Mouse (Mus musculus): ENCODE measurements around the gene Map3k11. TPM values are rescaled to one million over a fixed set of nuclear protein-coding genes. Genes with fewer than 3 reads are reported as not detected.

Map3k11 gene
- polyA plus RNA-seq, 1 experiment from 2014 or later = 10.4 TPM

- H3K9ac ChIP-seq (replicated peaks) = peak overlapping the region; percentile 67
- DNase-seq (peak; percentile 93), ATAC-seq (peak; percentile 80)
- under 1% methylated on average over 47 of the region's 47 CpGs for WGBS (ENCODE audit: insufficient replicate concordance)
- no peaks in the 10 kb centered on the region; the same call in 1 of the 2 replicates for H3K36me3 ChIP-seq (replicated peaks; ENCODE audit: insufficient read depth, low read length)
- H3K4me1 ChIP-seq (ENCODE audit: insufficient read depth) = peaks cover 40% of the 10 kb centered on the region
- no peak for TF ChIP-seq CTCF (IDR thresholded peaks at IDR 0.05; ENCODE audit: low read depth)
- peak; percentile 36; the same call in 1 of the 2 replicates for TF ChIP-seq EP300 (IDR thresholded peaks at IDR 0.05; ENCODE audit: low read depth)
- H3K27me3 ChIP-seq (ENCODE audit: insufficient read depth, low read length) = peaks cover 1% of the 10 kb centered on the region; the same call in 1 of the 2 replicates
- H3K27ac ChIP-seq (ENCODE audit: low read depth) = 0 out of 2 replicates have a peak overlapping the region, but pooled peaks have one; percentile 5
- peak overlapping the region; percentile 62 for H3K4me3 ChIP-seq (ENCODE audit: low read depth, low read length)
- no peaks in the 10 kb centered on the region for H3K9me3 ChIP-seq (ENCODE audit: low read length)
- peak overlapping the region; percentile 95 for H3K4me2 ChIP-seq (ENCODE audit: low read depth, low read length)
Observed at GRCm38 (mm10) chr19:5731264-5731978, 42.9 kb downstream of the Map3k11 start.

DNA sequence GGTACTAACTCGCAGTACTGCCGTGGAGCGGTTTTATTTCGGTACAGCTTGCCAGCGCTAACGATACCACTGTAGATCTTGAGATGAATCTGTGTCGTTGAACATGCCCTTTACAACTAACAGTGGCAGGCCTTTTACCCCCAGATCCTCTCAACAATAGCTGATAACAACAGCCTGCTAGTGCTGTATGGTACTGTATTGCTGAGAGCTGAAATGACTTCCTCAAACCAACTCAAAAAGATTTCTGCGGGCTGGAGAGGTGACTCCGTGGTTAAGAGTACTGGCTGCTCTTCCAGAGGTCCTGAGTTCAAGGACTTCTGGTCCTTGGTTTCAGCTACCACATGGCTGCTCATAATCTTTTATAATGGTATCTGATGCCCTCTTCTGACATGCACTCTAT lies 45.8 kb downstream of the Map3k11 start:
- Histone ChIP-seq H3K4me1 (ENCODE audit: insufficient read depth) (peaks cover 20% of the 10 kb centered on the region), H3K4me2 (ENCODE audit: low read depth, low read length) (no peak overlapping the region), H3K27ac (ENCODE audit: low read depth) (no peak overlapping the region), H3K9ac (replicated peaks) (no peak overlapping the region), H3K4me3 (ENCODE audit: low read depth, low read length) (no peak overlapping the region), H3K36me3 (replicated peaks; ENCODE audit: insufficient read depth, low read length) (no peaks in the 10 kb centered on the region; the same call in 1 of the 2 replicates), H3K9me3 (ENCODE audit: low read length) (no peaks in the 10 kb centered on the region), H3K27me3 (ENCODE audit: insufficient read depth, low read length) (peaks cover 8% of the 10 kb centered on the region)
- TF ChIP-seq CTCF (IDR thresholded peaks at IDR 0.05; ENCODE audit: low read depth) (no peak), EP300 (IDR thresholded peaks at IDR 0.05; ENCODE audit: low read depth) (no peak)
- ATAC-seq (no peak), DNase-seq (no peak)
- 65% methylated on average over 9 of the region's 9 CpGs for WGBS (ENCODE audit: insufficient replicate concordance)

- Histone ChIP-seq H3K4me1 (ENCODE audit: insufficient read depth) (peaks cover 2% of the 10 kb centered on the region; the same call in 1 of the 2 replicates), H3K4me2 (ENCODE audit: low read depth, low read length) (no peak overlapping the region), H3K36me3 (replicated peaks; ENCODE audit: insufficient read depth, low read length) (no peaks in the 10 kb centered on the region), H3K27me3 (ENCODE audit: insufficient read depth, low read length) (peaks cover 56% of the 10 kb centered on the region), H3K27ac (ENCODE audit: low read depth) (no peak overlapping the region), H3K4me3 (ENCODE audit: low read depth, low read length) (no peak overlapping the region), H3K9ac (replicated peaks) (no peak overlapping the region), H3K9me3 (ENCODE audit: low read length) (no peaks in the 10 kb centered on the region)
- no peak for DNase-seq
- no peak for ATAC-seq
- TF ChIP-seq EP300 (IDR thresholded peaks at IDR 0.05; ENCODE audit: low read depth) (no peak), CTCF (IDR thresholded peaks at IDR 0.05; ENCODE audit: low read depth) (no peak)
- 49% methylated on average over 2 of the region's 2 CpGs for WGBS (ENCODE audit: insufficient replicate concordance)
Observed at GRCm38 (mm10) chr19:5739446-5739845, 50.9 kb downstream of the Map3k11 start.

- H3K9me3 ChIP-seq (ENCODE audit: low read length) = no peaks in the 10 kb centered on the region
- peaks cover 6% of the 10 kb centered on the region for H3K4me1 ChIP-seq (ENCODE audit: insufficient read depth)
- TF ChIP-seq CTCF (IDR thresholded peaks at IDR 0.05; ENCODE audit: low read depth) = no peak
- TF ChIP-seq EP300 (IDR thresholded peaks at IDR 0.05; ENCODE audit: low read depth) = no peak
- DNase-seq (no peak), ATAC-seq (no peak)
- H3K36me3 ChIP-seq (replicated peaks; ENCODE audit: insufficient read depth, low read length) = no peaks in the 10 kb centered on the region
- peaks cover 67% of the 10 kb centered on the region for H3K27me3 ChIP-seq (ENCODE audit: insufficient read depth, low read length)
- peak within 1 kb of the TSS; percentile 50 for H3K4me3 ChIP-seq (ENCODE audit: low read depth, low read length)
- H3K4me2 ChIP-seq (ENCODE audit: low read depth, low read length) = peak within 1 kb of the TSS; percentile 69
- WGBS (ENCODE audit: insufficient replicate concordance) = 59% methylated on average over 13 of the region's 14 CpGs
- H3K27ac ChIP-seq (ENCODE audit: low read depth) = no peak within 1 kb of the TSS
- H3K9ac ChIP-seq (replicated peaks) = peak within 1 kb of the TSS; percentile 43
Observed at GRCm38 (mm10) chr19:5740320-5741317, 52.1 kb downstream of the Map3k11 start, which contains the start of gene Ltbp3. TSS of gene Ltbp3 (plus strand) at chr19:5740904.

DNA sequence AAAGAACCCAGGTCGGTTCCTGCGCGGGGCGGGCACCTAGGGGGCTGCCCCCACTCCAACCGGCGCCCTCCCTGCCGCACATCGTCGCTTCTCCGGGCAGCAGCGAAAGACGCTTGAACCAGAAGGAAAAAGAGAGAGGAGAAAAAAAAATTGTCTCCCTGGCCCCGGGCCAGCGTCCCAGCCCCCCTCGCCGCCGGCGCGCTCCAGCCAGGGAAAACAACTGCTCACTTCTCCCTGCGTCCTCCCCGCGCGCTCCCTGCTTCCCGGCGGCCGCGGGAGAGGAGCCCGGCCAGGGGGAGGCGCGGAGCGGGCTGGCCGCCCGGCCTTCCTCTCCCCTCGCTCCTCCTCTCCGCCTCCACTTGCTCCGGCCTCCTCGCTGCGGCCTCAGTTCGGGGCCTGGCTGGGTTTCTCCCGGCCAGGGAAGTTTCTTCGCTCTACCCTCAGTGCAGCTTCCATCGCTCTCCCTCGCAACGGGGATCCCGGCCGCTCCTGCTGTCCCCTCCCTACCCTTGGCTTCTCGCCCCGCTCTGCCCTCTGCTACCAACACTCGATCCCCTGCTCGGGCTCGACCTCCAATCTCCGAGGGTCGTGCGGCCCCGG lies 53.2 kb downstream of the Map3k11 start:
- ATAC-seq (peak; percentile 38), DNase-seq (no peak)
- no peak overlapping the region for H3K27ac ChIP-seq (ENCODE audit: low read depth)
- H3K4me2 ChIP-seq (ENCODE audit: low read depth, low read length) = peak overlapping the region; percentile 69
- no peak for TF ChIP-seq CTCF (IDR thresholded peaks at IDR 0.05; ENCODE audit: low read depth)
- TF ChIP-seq EP300 (IDR thresholded peaks at IDR 0.05; ENCODE audit: low read depth) = no peak
- peaks cover 12% of the 10 kb centered on the region for H3K4me1 ChIP-seq (ENCODE audit: insufficient read depth)
- H3K9ac ChIP-seq (replicated peaks) = peak overlapping the region; percentile 43
- no peaks in the 10 kb centered on the region for H3K36me3 ChIP-seq (replicated peaks; ENCODE audit: insufficient read depth, low read length)
- under 1% methylated on average over 46 of the region's 55 CpGs for WGBS (ENCODE audit: insufficient replicate concordance)
- peak overlapping the region; percentile 50 for H3K4me3 ChIP-seq (ENCODE audit: low read depth, low read length)
- peaks cover 74% of the 10 kb centered on the region for H3K27me3 ChIP-seq (ENCODE audit: insufficient read depth, low read length)
- no peaks in the 10 kb centered on the region for H3K9me3 ChIP-seq (ENCODE audit: low read length)
